Mouse (Mus musculus): ENCODE results near the gene Rab38.

Rab38 gene

DNA sequence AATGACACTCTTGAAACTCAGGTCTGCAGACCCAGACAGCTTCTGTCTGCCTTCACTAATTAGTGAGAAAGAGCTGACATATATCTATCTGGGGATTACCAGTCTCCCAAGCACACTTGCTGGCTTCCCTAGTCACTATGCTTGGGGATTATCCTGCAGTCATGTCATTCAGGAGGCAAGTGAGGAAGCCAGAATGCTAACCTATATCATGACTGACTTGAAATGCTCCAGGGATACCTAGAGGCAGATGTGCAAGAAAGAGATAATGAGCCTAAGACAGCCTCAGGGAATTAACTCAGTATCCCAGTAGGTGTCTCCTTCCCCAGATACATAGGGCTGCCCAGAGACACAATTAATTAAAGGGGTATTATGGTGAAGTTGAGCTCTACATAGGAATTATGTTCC is 106.1 kb downstream of the Rab38 start:
- no peak for DNase-seq

DNA sequence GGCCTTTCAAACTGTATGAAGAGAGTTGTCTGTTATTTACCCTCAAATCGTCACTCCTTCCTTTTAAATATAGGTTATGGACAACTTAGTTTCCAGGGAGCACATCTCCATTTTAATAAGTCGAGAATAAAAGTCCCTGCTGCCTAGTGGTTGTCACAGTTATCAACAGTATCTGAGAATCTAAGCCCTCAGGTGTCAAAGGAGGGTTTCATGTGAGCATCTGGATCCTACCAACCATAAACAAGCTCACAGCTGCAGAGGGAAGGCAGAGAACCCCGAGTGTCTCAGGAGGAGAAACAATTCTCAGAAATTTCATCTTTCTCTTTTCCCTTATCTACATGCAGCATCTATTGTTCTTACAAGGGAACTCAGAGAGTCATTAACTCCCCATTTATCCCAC is 106.7 kb downstream of the Rab38 start:
- DNase-seq = no peak
